Mouse (Mus musculus) midbrain, embryonic 16.5 days (tissue): ENCODE measurements around the gene Evpl. TPM values are rescaled to one million over a fixed set of nuclear protein-coding genes. Genes with fewer than 3 reads are reported as not detected.
"Not testable (repeated sequence)": the region's sequence is repeated elsewhere in the genome, so short reads cannot be mapped to it uniquely, and the experiment has no call there.

ENCODE experiments used
- ATAC-seq: fragments of 200-750 bp; cut with Nextera tagmentation; 2 replicates; pipeline ENCODE4 v1.8.0; 2017; ENCODE audit warnings: moderate TSS enrichment
- H3K27ac ChIP-seq: fragments of 300-500 bp; sonication (generic); 2 replicates; pipeline ENCODE4 v1.5.1; 2014; ENCODE audit warnings: mild to moderate bottlenecking, low read length, mixed read lengths
- H3K27me3 ChIP-seq: fragments of 300-500 bp; sonication (generic); 2 replicates; pipeline ENCODE4 v1.6.1; 2014; ENCODE audit warnings: low read depth, low read length, mixed read lengths; ENCODE audit not compliant: control insufficient read depth, insufficient read depth
- H3K36me3 ChIP-seq: fragments of 300-500 bp; sonication (generic); 2 replicates; pipeline ENCODE4 v1.6.1; 2014; ENCODE audit warnings: mild to moderate bottlenecking, low read length, moderate library complexity, mixed read lengths; ENCODE audit not compliant: control insufficient read depth, insufficient read depth
- H3K4me1 ChIP-seq: fragments of 300-500 bp; sonication (generic); 2 replicates; pipeline ENCODE4 v1.6.1; 2014; ENCODE audit warnings: mild to moderate bottlenecking, low read length, mixed read lengths; ENCODE audit not compliant: control insufficient read depth, insufficient read depth
- H3K4me2 ChIP-seq: fragments of 300-500 bp; sonication (generic); 2 replicates; pipeline ENCODE4 v1.6.1; 2014; ENCODE audit warnings: mild to moderate bottlenecking, low read length, mixed read lengths
- H3K4me3 ChIP-seq: fragments of 300-500 bp; sonication (generic); 2 replicates; pipeline ENCODE4 v1.5.1; 2014; ENCODE audit warnings: low read depth, mild to moderate bottlenecking, low read length, moderate library complexity, mixed read lengths
- H3K9ac ChIP-seq: fragments of 300-500 bp; sonication (generic); 2 replicates; pipeline ENCODE4 v1.6.1; 2014; ENCODE audit warnings: low read depth, low read length, mixed read lengths
- H3K9me3 ChIP-seq: fragments of 300-500 bp; sonication (generic); replicated peaks from 2 replicates; pipeline ENCODE4 v1.6.1; 2014; ENCODE audit warnings: mild to moderate bottlenecking, low read length, mixed read lengths; ENCODE audit not compliant: control insufficient read depth, poor library complexity, severe bottlenecking
- WGBS: fragments of 180-500 bp; shearing (Covaris S2); extraction: QIAGEN DNeasy Blood & Tissue Kit; methylation state at CpG from one replicate; pipeline ENCODE4 v1.1.7; 2014; 5-methylcytosine and 5-hydroxymethylcytosine counted together
- polyA plus RNA-seq: library from polyadenylated mRNA; unstranded; fragments of >200 nt; fragmentation: Nextera tagmentation; extraction: Ambion mirVana; gene quantifications from 2 replicates; pipeline ENCODE4 v1.2.1, GENCODE M21; 2015

Evpl gene
- polyA plus RNA-seq, 1 experiment from 2014 or later: 1.3 TPM

- peaks cover 24% of the 10 kb centered on the region for H3K4me1 ChIP-seq
- WGBS: 100% methylated on average over 1 of the region's 1 CpGs
- not testable (repeated sequence) for H3K4me3 ChIP-seq, H3K27ac ChIP-seq, H3K9me3 ChIP-seq, H3K9ac ChIP-seq, ATAC-seq, H3K4me2 ChIP-seq, H3K36me3 ChIP-seq
- H3K27me3 ChIP-seq: peaks cover 13% of the 10 kb centered on the region
These were observed 39.3 kb upstream of the Evpl start for GRCm38 (mm10) chr11:116277184-116277583.

GRCm38 (mm10) chr11:116274045-116274666 is 36.3 kb upstream of the Evpl start, which contains the start of gene Srp68:
Gene Srp68 (minus strand): TSS chr11:116274217.
- no peaks in the 10 kb centered on the region for H3K27me3 ChIP-seq
- H3K4me3 ChIP-seq: peak within 1 kb of the TSS; percentile 90
- no peaks in the 10 kb centered on the region for H3K9me3 ChIP-seq
- H3K4me1 ChIP-seq: peaks cover 28% of the 10 kb centered on the region
- peak; percentile 99 for ATAC-seq
- H3K27ac ChIP-seq: peak within 1 kb of the TSS; percentile 87
- H3K9ac ChIP-seq: peak within 1 kb of the TSS; percentile 77
- peaks cover 10% of the 10 kb centered on the region for H3K36me3 ChIP-seq
- 2% methylated on average over 29 of the region's 32 CpGs for WGBS
- peak within 1 kb of the TSS; percentile 87 for H3K4me2 ChIP-seq

- under 1% methylated on average over 33 of the region's 39 CpGs for WGBS
- peaks cover 28% of the 10 kb centered on the region for H3K4me1 ChIP-seq
- H3K4me3 ChIP-seq: peak overlapping the region; percentile 90
- H3K9me3 ChIP-seq: no peaks in the 10 kb centered on the region
- H3K27me3 ChIP-seq: no peaks in the 10 kb centered on the region
- peaks cover 10% of the 10 kb centered on the region for H3K36me3 ChIP-seq
- peak overlapping the region; percentile 77 for H3K9ac ChIP-seq
- peak overlapping the region; percentile 87 for H3K4me2 ChIP-seq
- peak overlapping the region; percentile 62; the same call in 1 of the 2 replicates for H3K27ac ChIP-seq
- ATAC-seq: peak; percentile 66
These were observed 35.7 kb upstream of the Evpl start for GRCm38 (mm10) chr11:116273469-116274044.

- peaks cover 13% of the 10 kb centered on the region for H3K36me3 ChIP-seq
- H3K4me2 ChIP-seq: peak overlapping the region; percentile 87
- H3K27me3 ChIP-seq: no peaks in the 10 kb centered on the region
- H3K9ac ChIP-seq: peak overlapping the region; percentile 77
- no peak for ATAC-seq
- no peak overlapping the region for H3K27ac ChIP-seq
- peak overlapping the region; percentile 90 for H3K4me3 ChIP-seq
- no peaks in the 10 kb centered on the region for H3K9me3 ChIP-seq
- peaks cover 28% of the 10 kb centered on the region for H3K4me1 ChIP-seq
- WGBS: 60% methylated on average over 12 of the region's 12 CpGs
These were observed 35.0 kb upstream of the Evpl start for GRCm38 (mm10) chr11:116272589-116273468.

DNA sequence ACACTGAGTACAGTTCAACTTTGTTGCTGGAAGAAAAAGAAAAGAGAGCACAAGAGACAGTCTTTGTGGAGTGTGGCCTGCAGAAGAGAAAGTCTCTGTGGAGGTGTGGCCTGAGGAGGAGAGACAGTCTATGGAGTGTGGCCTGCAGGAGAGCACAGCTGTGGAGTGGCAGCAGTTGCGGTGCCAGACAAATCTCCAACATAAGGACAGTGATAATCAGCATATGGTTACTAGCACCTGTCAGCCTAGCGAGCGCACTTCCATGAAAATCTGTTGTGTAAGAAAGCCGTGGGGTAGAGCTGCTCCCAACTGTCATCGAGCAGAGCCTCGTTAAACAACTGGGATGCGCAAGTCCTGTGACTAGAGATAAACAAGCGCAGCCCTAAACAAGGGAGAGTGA is 31.7 kb upstream of the Evpl start:
- Histone ChIP-seq H3K27me3 (no peaks in the 10 kb centered on the region), H3K4me3 (no peak overlapping the region), H3K27ac (no peak overlapping the region), H3K36me3 (peaks cover 30% of the 10 kb centered on the region), H3K4me1 (peaks cover 24% of the 10 kb centered on the region), H3K9ac (no peak overlapping the region), H3K4me2 (no peak overlapping the region), H3K9me3 (no peaks in the 10 kb centered on the region)
- no peak for ATAC-seq
- WGBS: 89% methylated on average over 8 of the region's 8 CpGs

DNA sequence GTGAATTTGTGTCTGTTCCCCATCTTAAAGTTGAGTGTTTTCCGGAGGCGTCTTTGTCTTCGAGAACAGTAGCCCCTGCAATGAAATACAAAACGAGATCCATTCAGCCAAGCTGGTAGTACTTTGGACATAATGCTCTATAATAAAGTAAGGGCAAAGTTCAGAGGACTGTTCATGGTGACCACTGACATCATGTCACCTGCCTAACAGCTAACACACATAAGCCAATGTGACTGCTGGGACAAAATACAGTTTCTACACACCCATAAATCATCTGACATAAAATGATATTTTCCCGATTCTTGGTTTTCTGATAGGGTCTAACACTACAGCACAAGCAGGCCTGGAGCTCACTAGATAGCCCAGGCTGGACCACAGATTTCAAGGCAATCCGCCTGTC is 30.4 kb upstream of the Evpl start:
- H3K9me3 ChIP-seq: no peaks in the 10 kb centered on the region
- H3K4me3 ChIP-seq: no peak overlapping the region
- H3K4me2 ChIP-seq: no peak overlapping the region
- 97% methylated on average over 6 of the region's 6 CpGs for WGBS
- H3K9ac ChIP-seq: no peak overlapping the region
- H3K36me3 ChIP-seq: peaks cover 36% of the 10 kb centered on the region
- no peak overlapping the region for H3K27ac ChIP-seq
- H3K27me3 ChIP-seq: no peaks in the 10 kb centered on the region
- H3K4me1 ChIP-seq: peaks cover 23% of the 10 kb centered on the region
- no peak for ATAC-seq

GRCm38 (mm10) chr11:116267637-116268036 is 29.8 kb upstream of the Evpl start:
- WGBS: 86% methylated on average over 8 of the region's 8 CpGs
- Histone ChIP-seq H3K36me3 (peaks cover 41% of the 10 kb centered on the region), H3K4me2 (no peak overlapping the region)

GRCm38 (mm10) chr11:116265850-116266249 is 28.0 kb upstream of the Evpl start:
- no peak overlapping the region for H3K27ac ChIP-seq
- 96% methylated on average over 4 of the region's 4 CpGs for WGBS
- 0 out of 2 replicates have a peak, but pooled peaks cover 4% of the 10 kb centered on the region for H3K4me1 ChIP-seq
- H3K27me3 ChIP-seq: no peaks in the 10 kb centered on the region
- H3K9ac ChIP-seq: no peak overlapping the region
- no peak overlapping the region for H3K4me3 ChIP-seq
- H3K4me2 ChIP-seq: no peak overlapping the region
- no peak for ATAC-seq
- no peaks in the 10 kb centered on the region for H3K9me3 ChIP-seq
- peaks cover 52% of the 10 kb centered on the region for H3K36me3 ChIP-seq

More at GRCm38 (mm10) chr11:116267637-116268036, 29.8 kb upstream of the Evpl start:
- Histone ChIP-seq H3K9me3 (no peaks in the 10 kb centered on the region), H3K27me3 (no peaks in the 10 kb centered on the region), H3K4me1 (peaks cover 17% of the 10 kb centered on the region), H3K4me3 (no peak overlapping the region), H3K27ac (no peak overlapping the region), H3K9ac (no peak overlapping the region)
- no peak for ATAC-seq
